Mouse (Mus musculus) heart, adult 2 months (tissue): ENCODE results near the gene Dalrd3. TPM values are rescaled to one million over a fixed set of nuclear protein-coding genes. Genes with fewer than 3 reads are reported as not detected.
"Not testable (repeated sequence)": the region's sequence is repeated elsewhere in the genome, so short reads cannot be mapped to it uniquely, and the experiment has no call there.

ENCODE experiments used
- DNase-seq, 2 experiments: peaks; one replicate each; pipeline ENCODE4 v3.0.0; 2021
- H3K27ac ChIP-seq: fragments of 200-600 bp; 2 replicates; pipeline ENCODE4 v1.8.1; 2022
- H3K27me3 ChIP-seq: fragments of 200-500 bp; 2 replicates; pipeline ENCODE4 v1.6.1; 2012; ENCODE audit warnings: mild to moderate bottlenecking, low read length, inconsistent platforms, mixed read lengths; ENCODE audit not compliant: control insufficient read depth, insufficient read depth
- H3K36me3 ChIP-seq: fragments of 200-500 bp; 2 replicates; pipeline ENCODE4 v1.6.1; 2012; ENCODE audit warnings: low read length, inconsistent platforms; ENCODE audit not compliant: control insufficient read depth, insufficient read depth
- H3K4me1 ChIP-seq: fragments of 200-500 bp; 2 replicates; pipeline ENCODE4 v1.6.1; 2011; ENCODE audit warnings: low read length; ENCODE audit not compliant: control insufficient read depth, insufficient read depth
- H3K4me3 ChIP-seq: fragments of 200-600 bp; 2 replicates; pipeline ENCODE4 v1.8.1; 2022
- H3K79me2 ChIP-seq: fragments of 200-500 bp; replicated peaks from 2 replicates; pipeline ENCODE4 v1.6.1; 2012; ENCODE audit warnings: mild to moderate bottlenecking, inconsistent platforms, low read length, moderate library complexity, mixed read lengths; ENCODE audit not compliant: control insufficient read depth, insufficient read depth
- H3K9ac ChIP-seq: fragments of 200-500 bp; 2 replicates; pipeline ENCODE4 v1.6.1; 2012; ENCODE audit warnings: low read depth, mild to moderate bottlenecking, control low read depth, inconsistent platforms, low read length, mixed read lengths
- CTCF ChIP-seq: fragments of 200-600 bp; IDR thresholded peaks from 2 replicates; pipeline ENCODE4 v1.8.1; 2022; ENCODE audit warnings: antibody characterized with exemption, mild to moderate bottlenecking, moderate library complexity
- EP300 ChIP-seq: fragments of 200-500 bp; IDR thresholded peaks from 2 replicates; pipeline ENCODE4 v1.6.1; 2011; ENCODE audit warnings: low read depth, low read length, control low read depth; ENCODE audit not compliant: insufficient read depth
- POLR2A ChIP-seq: fragments of 200-500 bp; IDR thresholded peaks from 2 replicates; pipeline ENCODE4 v1.6.1; 2011; ENCODE audit warnings: mild to moderate bottlenecking, low read depth, low read length, control low read depth; ENCODE audit not compliant: insufficient read depth
- WGBS: fragments of 180-500 bp; shearing (Covaris S2); methylation state at CpG from one replicate; pipeline ENCODE4 v1.1.7; 2018; 5-methylcytosine and 5-hydroxymethylcytosine counted together
- intact Hi-C: fragments of 180-260 bp; cut with DNase I; formaldehyde crosslinking; loops from one replicate; pipeline ENCODE4 v1.15.1; 2025
- microRNA-seq, 2 experiments: library from miRNA; unstranded; fragments of <30 nt; microRNA quantifications; one replicate each; pipeline ENCODE4 v1.2.0; 2021
- polyA plus RNA-seq: library from polyadenylated mRNA; depleted of rRNA; stranded (reverse); fragments of >200 nt; gene quantifications from 2 replicates; pipeline ENCODE4 v1.2.3, GENCODE M21; 2012; rRNA removed
- total RNA-seq, 2 experiments: library from RNA; stranded (reverse); gene quantifications; 2 replicates each; pipeline ENCODE4 v1.2.3; 2021

Gene Dalrd3
- total and polyA plus RNA-seq, 3 experiments, result 22.8 to 81.5 (median 25.6) TPM

GRCm38 (mm10) chr9:108600011-108600410 lies 30.3 kb downstream of the Dalrd3 start:
- Histone ChIP-seq H3K4me1 (no peaks in the 10 kb centered on the region; the same call in 1 of the 2 replicates), H3K79me2 (no peaks in the 10 kb centered on the region), H3K4me3 (no peak overlapping the region), H3K36me3 (no peaks in the 10 kb centered on the region), H3K27me3 (no peaks in the 10 kb centered on the region), H3K9ac (no peak overlapping the region), H3K27ac (no peak overlapping the region)
- no peak for TF ChIP-seq POLR2A
- no peak for TF ChIP-seq EP300
- no peak for TF ChIP-seq CTCF
- DNase-seq, result no peak
- WGBS, result 26% methylated on average over 2 of the region's 2 CpGs
- intact Hi-C loops, result no loop called here

GRCm38 (mm10) chr9:108601986-108602385 lies 32.3 kb downstream of the Dalrd3 start:
- WGBS, result 69% methylated on average over 4 of the region's 4 CpGs
- TF ChIP-seq CTCF (no peak), POLR2A (no peak), EP300 (no peak)

GRCm38 (mm10) chr9:108607929-108608328 lies 38.2 kb downstream of the Dalrd3 start:
- 68% methylated on average over 5 of the region's 5 CpGs for WGBS
- H3K36me3 ChIP-seq, H3K9ac ChIP-seq, H3K27ac ChIP-seq, H3K4me1 ChIP-seq, intact Hi-C loops, H3K27me3 ChIP-seq, H3K79me2 ChIP-seq, DNase-seq, H3K4me3 ChIP-seq: not testable (repeated sequence)

More at GRCm38 (mm10) chr9:108601986-108602385, 32.3 kb downstream of the Dalrd3 start:
- intact Hi-C loops, result no loop called here
- no peaks in the 10 kb centered on the region for H3K79me2 ChIP-seq
- H3K4me1 ChIP-seq, result no peaks in the 10 kb centered on the region
- no peak overlapping the region for H3K4me3 ChIP-seq
- no peaks in the 10 kb centered on the region for H3K27me3 ChIP-seq
- H3K36me3 ChIP-seq, result no peaks in the 10 kb centered on the region
- peak in 1 of 2 experiments; percentile 14 for DNase-seq
- H3K9ac ChIP-seq, result no peak overlapping the region
- no peak overlapping the region for H3K27ac ChIP-seq

- Histone ChIP-seq H3K4me1 (no peaks in the 10 kb centered on the region), H3K36me3 (no peaks in the 10 kb centered on the region; the same call in 1 of the 2 replicates), H3K9ac (no peak overlapping the region), H3K79me2 (no peaks in the 10 kb centered on the region), H3K4me3 (no peak overlapping the region), H3K27me3 (no peaks in the 10 kb centered on the region), H3K27ac (no peak overlapping the region)
- TF ChIP-seq EP300 (no peak), POLR2A (no peak), CTCF (no peak)
- 75% methylated on average over 4 of the region's 4 CpGs for WGBS
- intact Hi-C loops, result no loop called here
- DNase-seq, result no peak
These were observed 39.2 kb downstream of the Dalrd3 start for GRCm38 (mm10) chr9:108608889-108609288.

GRCm38 (mm10) chr9:108611488-108611887 lies 41.8 kb downstream of the Dalrd3 start:
- no peak for DNase-seq
- H3K36me3 ChIP-seq, result peaks cover 2% of the 10 kb centered on the region; the same call in 1 of the 2 replicates
- no peak overlapping the region for H3K4me3 ChIP-seq

GRCm38 (mm10) chr9:108617301-108617700 lies 47.6 kb downstream of the Dalrd3 start:
- DNase-seq, result no peak
- Histone ChIP-seq H3K9ac (no peak overlapping the region), H3K79me2 (peaks cover 4% of the 10 kb centered on the region; the same call in 1 of the 2 replicates), H3K4me1 (no peaks in the 10 kb centered on the region), H3K27ac (no peak overlapping the region), H3K36me3 (peaks cover 2% of the 10 kb centered on the region), H3K4me3 (no peak overlapping the region), H3K27me3 (no peaks in the 10 kb centered on the region)
- TF ChIP-seq EP300 (no peak), CTCF (0 out of 2 replicates have a peak, but pooled peaks have one; percentile 3)
- WGBS, result 90% methylated on average over 1 of the region's 1 CpGs
- intact Hi-C loops, result no loop called here

More at GRCm38 (mm10) chr9:108611488-108611887, 41.8 kb downstream of the Dalrd3 start:
- 87% methylated on average over 10 of the region's 10 CpGs for WGBS
- Histone ChIP-seq H3K9ac (no peak overlapping the region), H3K27me3 (no peaks in the 10 kb centered on the region), H3K4me1 (no peaks in the 10 kb centered on the region), H3K79me2 (no peaks in the 10 kb centered on the region), H3K27ac (no peak overlapping the region)
- TF ChIP-seq EP300, result no peak
- intact Hi-C loops, result no loop called here

Small RNA genes lying within 50 kb of the gene (microRNA-seq; reads per million reads assigned to microRNA genes)
- gene Gm24083 (0 reads per million in 2 experiments), gene Mir191 (0 reads per million in 2 experiments), gene Mir425 (731 to 1,052 reads per million in 2 experiments)

Other genes with a start within 250 kb of the Dalrd3 start
- gene Gpx1, start 231.0 kb upstream of the Dalrd3 start, total RNA-seq, result 100 to 1,000 TPM in 1 of 2 experiments, 10 to 100 TPM in 1; 92.2 to 130 TPM
- gene Gpx1, start 231.0 kb upstream of the Dalrd3 start, polyA plus RNA-seq, result 212 and 327 TPM in 2 replicates
- gene Usp4, start 222.0 kb upstream of the Dalrd3 start, total RNA-seq, result 10 to 100 TPM; 66.1 to 74.8 TPM
- gene Usp4, start 222.0 kb upstream of the Dalrd3 start, polyA plus RNA-seq, result 52.7 and 68.6 TPM in 2 replicates
- gene 1700102P08Rik, start 177.1 kb upstream of the Dalrd3 start, total RNA-seq, result under 1 TPM; 0.57 to 0.68 TPM
- gene 1700102P08Rik, start 177.1 kb upstream of the Dalrd3 start, polyA plus RNA-seq, result 0.25 and 0.44 TPM in 2 replicates
- not detected for gene Ccdc36, start 141.4 kb upstream of the Dalrd3 start, total RNA-seq
- not detected in 2 replicates for gene Ccdc36, start 141.4 kb upstream of the Dalrd3 start, polyA plus RNA-seq
- not detected for gene BC048562, start 133.4 kb upstream of the Dalrd3 start, total RNA-seq
- gene BC048562, start 133.4 kb upstream of the Dalrd3 start, polyA plus RNA-seq, result not detected in 2 replicates
- 10 to 100 TPM; 22.5 to 26.6 TPM for gene Ccdc71, start 109.4 kb upstream of the Dalrd3 start, total RNA-seq
- 14.7 and 16.7 TPM in 2 replicates for gene Ccdc71, start 109.4 kb upstream of the Dalrd3 start, polyA plus RNA-seq
- gene Klhdc8b, start 108.3 kb upstream of the Dalrd3 start, total RNA-seq, result 1 to 10 TPM; 4.9 to 5.8 TPM
- 21.5 and 26.6 TPM in 2 replicates for gene Klhdc8b, start 108.3 kb upstream of the Dalrd3 start, polyA plus RNA-seq
- gene Lamb2, start 90.2 kb upstream of the Dalrd3 start, total RNA-seq, result 100 to 1,000 TPM; 326 to 360 TPM
- gene Lamb2, start 90.2 kb upstream of the Dalrd3 start, polyA plus RNA-seq, result 272 and 392 TPM in 2 replicates
- 10 to 100 TPM; 83.2 to 91.9 TPM for gene Usp19, start 79.3 kb upstream of the Dalrd3 start, total RNA-seq
- 110 and 147 TPM in 2 replicates for gene Usp19, start 79.3 kb upstream of the Dalrd3 start, polyA plus RNA-seq
- gene Qars, start 62.2 kb upstream of the Dalrd3 start, total RNA-seq, result 10 to 100 TPM; 68.4 to 76.3 TPM
- 108 and 173 TPM in 2 replicates for gene Qars, start 62.2 kb upstream of the Dalrd3 start, polyA plus RNA-seq
- gene Qrich1, start 53.1 kb upstream of the Dalrd3 start, total RNA-seq, result 10 to 100 TPM; 57.8 to 64.2 TPM
- gene Qrich1, start 53.1 kb upstream of the Dalrd3 start, polyA plus RNA-seq, result 55.6 and 70.1 TPM in 2 replicates
- 10 to 100 TPM; 47.8 to 51.2 TPM for gene Impdh2, start 9.6 kb upstream of the Dalrd3 start, total RNA-seq
- gene Impdh2, start 9.6 kb upstream of the Dalrd3 start, polyA plus RNA-seq, result 55.5 and 65.0 TPM in 2 replicates
- 10 to 100 TPM; 61.9 to 88.1 TPM for gene Ndufaf3, start 2.5 kb upstream of the Dalrd3 start, total RNA-seq
- gene Ndufaf3, start 2.5 kb upstream of the Dalrd3 start, polyA plus RNA-seq, result 60.7 and 69.1 TPM in 2 replicates
- 10 to 100 TPM; 13.3 to 17.2 TPM for gene Wdr6, start 8.9 kb downstream of the Dalrd3 start, total RNA-seq
- 16.5 and 21.9 TPM in 2 replicates for gene Wdr6, start 8.9 kb downstream of the Dalrd3 start, polyA plus RNA-seq
- gene P4htm, start 27.8 kb downstream of the Dalrd3 start, total RNA-seq, result 10 to 100 TPM; 14.2 to 15.3 TPM
- gene P4htm, start 27.8 kb downstream of the Dalrd3 start, polyA plus RNA-seq, result 21.0 and 25.2 TPM in 2 replicates
- 10 to 100 TPM; 42.5 to 45.5 TPM for gene Arih2, start 79.5 kb downstream of the Dalrd3 start, total RNA-seq
- 25.9 and 40.5 TPM in 2 replicates for gene Arih2, start 79.5 kb downstream of the Dalrd3 start, polyA plus RNA-seq
- gene Slc25a20, start 92.2 kb downstream of the Dalrd3 start, total RNA-seq, result 100 to 1,000 TPM; 190 to 203 TPM
- 122 and 169 TPM in 2 replicates for gene Slc25a20, start 92.2 kb downstream of the Dalrd3 start, polyA plus RNA-seq
- 10 to 100 TPM; 78.8 to 82.8 TPM for gene Prkar2a, start 119.4 kb downstream of the Dalrd3 start, total RNA-seq
- 22.9 and 42.6 TPM in 2 replicates for gene Prkar2a, start 119.4 kb downstream of the Dalrd3 start, polyA plus RNA-seq
- 10 to 100 TPM; 19.2 to 20.6 TPM for gene Ip6k2, start 213.9 kb downstream of the Dalrd3 start, total RNA-seq
- gene Ip6k2, start 213.9 kb downstream of the Dalrd3 start, polyA plus RNA-seq, result 22.3 and 25.7 TPM in 2 replicates
- 1 to 10 TPM; 7.8 to 8.9 TPM for gene Nckipsd, start 238.5 kb downstream of the Dalrd3 start, total RNA-seq
- 16.8 and 19.6 TPM in 2 replicates for gene Nckipsd, start 238.5 kb downstream of the Dalrd3 start, polyA plus RNA-seq